Mouse (Mus musculus): ENCODE measurements at regions not wholly inside any gene's neighbourhood (a gene's known extent, or its start where the extent isn't known, plus 50 kb on each side); places are given as distances from the start of the nearest gene placed in this dataset.

DNA sequence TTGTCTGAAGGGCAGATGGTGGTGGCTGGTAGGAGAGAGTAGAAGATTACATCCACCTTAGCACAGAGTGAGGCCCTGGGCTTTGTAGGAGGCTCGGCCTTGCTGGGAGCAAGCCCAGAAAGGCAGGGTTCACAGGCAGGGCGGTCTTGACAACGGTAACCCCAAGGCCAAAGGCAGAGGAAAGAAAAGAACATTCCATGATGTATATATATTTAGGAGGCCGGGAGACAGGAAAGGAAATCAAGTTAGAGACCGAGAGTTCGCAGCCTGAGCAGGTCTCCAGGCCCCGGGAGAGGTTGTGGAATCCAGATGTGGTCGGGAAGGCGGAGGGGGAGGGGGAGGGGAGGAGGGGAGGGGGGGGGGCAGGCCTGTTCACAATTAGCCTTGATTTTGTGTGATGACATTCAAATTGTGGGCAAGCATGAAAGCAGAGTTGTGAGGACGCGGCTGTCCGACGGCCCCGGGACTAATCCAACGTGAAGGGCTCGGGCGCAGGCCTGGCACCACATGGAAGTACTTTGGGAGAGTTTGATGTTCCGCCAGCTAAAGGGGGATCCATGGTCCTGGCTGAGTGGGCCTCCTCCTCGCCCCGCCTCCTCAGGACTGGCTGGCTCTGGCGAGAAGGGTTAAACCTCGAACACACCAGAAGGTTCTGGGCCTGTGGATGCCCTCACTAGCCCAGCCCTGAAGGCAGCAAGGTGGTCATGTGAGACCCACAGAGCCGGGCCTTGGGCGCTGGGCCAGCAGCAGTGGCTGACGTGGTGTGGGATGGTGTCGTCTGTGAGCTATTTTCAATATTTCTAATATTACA lies 131.8 kb upstream of the Gm26897 start:
- no peak for DNase-seq (ENCODE audit: low spot score)

DNA sequence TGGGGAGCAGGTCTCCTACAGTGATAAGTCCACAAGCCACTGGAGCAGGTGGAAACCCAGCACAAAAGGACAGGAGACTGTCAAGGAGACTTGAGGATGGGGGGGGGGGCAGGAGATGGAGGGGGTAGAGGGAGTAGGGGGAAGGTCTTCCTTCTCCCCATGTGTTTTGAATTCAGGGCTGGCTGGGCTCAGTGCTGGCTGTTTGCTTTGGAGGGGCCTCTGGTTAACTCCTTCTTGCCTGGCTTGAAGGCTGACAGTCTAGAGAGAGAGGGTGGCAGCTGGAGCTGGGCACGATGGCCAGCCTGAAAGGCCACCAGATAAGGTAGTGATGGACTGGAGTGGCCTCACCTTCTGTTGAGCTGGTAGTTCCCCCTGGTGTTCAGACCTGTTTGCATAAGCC lies 120.0 kb upstream of the Gm26897 start:
- no peak for DNase-seq (ENCODE audit: low spot score)

DNA sequence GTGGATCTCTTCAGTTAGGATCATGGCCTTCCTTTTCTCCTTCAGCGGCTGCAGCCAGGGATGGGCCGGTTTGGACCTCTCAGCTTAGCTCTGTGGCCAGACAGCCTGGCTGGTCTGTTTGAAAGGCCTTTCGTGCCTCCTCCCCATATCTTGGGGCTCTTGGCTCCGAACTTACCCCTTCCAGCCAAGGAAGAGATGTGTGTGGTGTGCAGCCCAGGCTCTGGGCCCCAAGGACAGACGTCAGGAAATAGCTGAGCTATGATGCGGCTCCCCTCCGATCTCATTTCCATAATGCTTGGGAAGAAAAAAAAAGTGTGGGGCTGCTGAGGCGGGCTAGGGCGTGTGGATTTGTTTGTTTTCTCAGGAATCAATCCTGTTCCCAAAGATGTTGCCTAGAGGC lies 113.8 kb upstream of the Gm26897 start:
- DNase-seq (ENCODE audit: low spot score) = no peak

DNA sequence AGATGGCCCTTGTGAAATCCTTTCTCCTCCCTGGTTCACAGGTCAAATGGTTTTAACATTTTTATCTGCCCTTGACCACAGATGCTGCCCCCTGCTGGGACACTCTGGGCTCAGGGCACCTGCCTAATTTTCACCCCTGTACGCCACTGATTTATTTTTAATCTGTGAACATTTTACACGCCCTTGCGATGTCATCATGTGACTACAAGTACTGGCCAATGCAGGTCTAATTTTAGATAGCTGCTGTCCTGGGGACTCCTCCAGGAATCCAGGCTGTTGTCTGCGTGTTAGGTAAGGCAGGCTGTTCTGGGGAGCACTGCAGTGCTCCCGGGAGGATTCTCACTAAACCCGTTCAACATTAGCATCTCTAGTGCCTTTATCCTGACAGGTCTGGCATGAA lies 113.1 kb upstream of the Gm26897 start:
- DNase-seq (ENCODE audit: low spot score) = no peak

DNA sequence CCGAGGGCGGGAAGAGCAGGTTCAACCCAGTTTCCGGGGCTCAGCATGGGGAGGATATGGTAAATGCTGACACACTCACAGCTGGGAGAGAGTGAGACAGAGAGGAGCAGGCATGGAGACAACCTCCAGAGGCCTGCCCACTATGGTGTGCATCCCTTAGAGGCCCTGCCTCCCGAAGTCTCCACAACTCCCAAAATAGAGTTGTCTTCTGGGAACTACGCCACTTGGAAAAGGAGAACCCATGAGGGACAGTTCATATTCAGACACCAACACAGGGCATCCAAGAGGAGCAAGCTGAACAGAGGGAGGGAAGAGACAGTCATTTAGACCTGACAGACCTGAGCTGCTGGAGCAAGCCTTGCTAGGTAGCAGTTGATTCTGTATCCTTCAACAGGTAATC lies 111.2 kb upstream of the Gm26897 start:
- no peak for DNase-seq (ENCODE audit: low spot score)

DNA sequence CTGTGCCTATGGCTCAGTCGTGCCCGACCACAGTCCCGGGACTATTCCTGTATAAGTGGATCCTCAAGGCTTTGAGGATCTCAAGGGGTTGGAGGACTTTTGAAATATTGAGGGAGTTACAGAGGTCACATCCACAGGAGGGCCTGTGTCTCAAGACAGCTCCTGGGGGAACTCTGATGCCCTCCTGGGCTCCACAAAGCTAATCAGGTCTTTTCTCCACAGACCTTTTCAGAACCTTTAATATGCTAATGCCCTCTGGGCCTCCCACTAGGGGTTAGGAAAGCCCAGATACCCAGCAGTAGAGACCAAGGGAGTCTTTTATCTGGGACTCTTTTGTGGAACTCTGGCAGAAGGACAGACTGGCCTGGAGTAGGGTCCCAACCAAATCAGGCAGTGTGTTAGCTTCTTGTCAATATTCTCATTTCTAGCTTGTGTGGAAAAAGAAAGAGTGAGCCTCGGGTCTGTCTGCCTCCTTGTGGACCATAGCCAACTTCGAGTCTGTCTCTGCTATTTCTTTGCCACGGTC lies 107.4 kb upstream of the Gm26897 start:
- no peak for DNase-seq (ENCODE audit: low spot score)

DNA sequence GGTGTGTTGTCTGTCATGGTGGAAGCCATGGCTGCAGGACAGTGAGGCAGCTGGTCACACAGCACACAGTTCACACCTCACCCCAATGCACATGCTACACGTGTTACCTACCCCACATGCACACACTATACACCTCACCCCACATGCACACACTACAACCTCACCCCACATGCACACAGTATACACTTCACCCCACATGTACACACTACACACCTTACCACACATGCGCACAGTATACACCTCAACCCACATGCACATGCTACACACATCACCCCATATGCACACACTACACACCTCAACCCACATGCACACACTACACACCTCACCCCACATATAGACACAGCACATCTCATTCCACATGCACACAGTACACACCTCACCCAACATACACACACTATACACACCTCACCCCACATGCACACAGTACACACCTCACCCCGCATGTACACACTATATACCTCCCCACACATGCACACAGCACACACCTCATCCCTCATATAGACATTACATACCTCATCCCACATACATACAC lies 103.3 kb upstream of the Gm26897 start:
- DNase-seq (ENCODE audit: low spot score) = no peak

DNA sequence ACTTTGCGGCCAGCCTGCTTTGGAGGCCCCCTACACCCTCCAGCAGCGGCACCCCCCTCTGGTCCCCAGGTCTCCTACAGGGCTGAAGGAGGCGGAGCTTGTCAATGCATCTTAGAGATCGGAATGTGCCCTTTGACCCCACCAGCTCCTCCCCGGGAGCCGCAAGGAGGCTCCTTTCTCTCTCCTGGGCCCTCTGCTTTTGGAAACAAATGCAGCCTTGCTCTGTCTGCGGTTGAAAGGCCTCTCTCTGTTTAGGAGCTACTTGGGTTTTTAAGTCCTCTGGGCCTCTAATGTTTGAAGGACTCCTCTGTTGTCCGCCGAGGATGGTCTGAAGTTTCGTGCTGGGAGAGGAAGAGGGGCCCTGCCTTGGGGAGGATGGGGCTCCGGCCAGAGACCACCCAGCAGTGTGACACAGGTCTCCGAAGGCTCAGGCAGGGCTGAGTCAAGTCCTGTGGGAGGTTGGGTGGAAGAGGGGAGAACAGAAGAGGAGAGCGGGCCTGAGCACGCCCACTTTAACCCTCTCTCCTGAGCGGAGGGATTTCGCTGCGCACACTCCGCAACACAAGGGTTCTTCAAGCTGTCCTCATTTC lies 102.1 kb upstream of the Gm26897 start:
- DNase-seq (ENCODE audit: low spot score) = no peak

DNA sequence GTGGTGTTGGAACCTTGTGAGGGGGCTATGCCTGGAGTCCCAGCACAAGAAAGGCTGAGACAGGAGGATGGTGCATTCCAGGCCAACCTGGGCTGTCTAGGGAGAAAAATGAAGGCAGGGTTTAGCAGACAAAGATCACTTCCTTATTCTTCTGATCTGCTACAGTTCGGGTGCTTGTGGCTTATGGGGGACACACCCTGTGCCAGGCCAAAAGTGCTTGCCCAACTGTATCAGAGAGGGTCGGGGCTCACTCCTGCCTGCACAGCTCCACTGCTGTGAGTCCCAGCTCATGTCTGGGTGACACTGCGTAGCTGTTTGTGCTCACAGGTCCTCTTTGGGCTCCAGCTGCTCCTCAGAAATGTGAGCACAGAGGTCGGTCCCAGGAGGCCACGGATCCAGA lies 98.6 kb upstream of the Gm26897 start:
- DNase-seq (ENCODE audit: low spot score) = no peak

DNA sequence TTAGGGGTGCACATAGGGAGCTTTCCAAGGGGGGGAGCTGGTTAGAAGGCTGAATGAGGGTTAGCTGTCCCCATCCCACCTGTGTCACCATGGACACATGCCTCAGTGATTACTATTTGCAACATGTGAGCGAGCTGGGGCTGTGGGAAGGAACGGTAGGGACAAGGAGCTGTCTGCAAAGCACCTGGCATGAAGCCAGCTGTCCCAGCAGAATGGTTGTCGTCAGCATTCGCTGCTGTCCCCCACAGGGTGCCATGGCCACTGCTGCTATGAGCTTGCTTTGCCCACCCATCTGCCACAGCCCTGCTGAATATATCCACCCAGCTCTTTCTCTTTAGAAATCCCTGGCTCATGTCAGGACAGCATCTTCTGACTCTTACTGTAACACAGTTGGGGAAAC lies 96.8 kb upstream of the Gm26897 start:
- DNase-seq (ENCODE audit: low spot score) = no peak

DNA sequence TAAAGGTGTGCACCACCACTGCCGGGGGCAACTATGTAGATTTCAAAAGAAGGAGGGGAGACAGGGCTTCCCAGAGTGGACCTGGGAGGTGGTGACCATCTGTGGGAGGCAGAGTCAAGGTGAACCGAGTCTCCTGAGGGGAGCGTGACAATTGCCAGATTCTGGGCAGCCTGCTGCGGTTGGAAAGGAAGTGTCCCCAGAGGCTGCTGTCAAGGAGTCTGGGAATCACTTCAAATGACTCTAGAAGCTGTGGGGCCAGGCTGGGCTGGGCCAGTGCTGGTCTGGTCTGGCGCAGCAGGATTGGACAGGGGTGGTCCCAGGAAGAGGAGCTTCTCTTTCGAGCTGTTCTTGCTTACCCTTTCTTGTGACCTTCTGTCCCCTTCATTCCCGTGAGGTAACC lies 95.4 kb upstream of the Gm26897 start:
- no peak for DNase-seq (ENCODE audit: low spot score)

DNA sequence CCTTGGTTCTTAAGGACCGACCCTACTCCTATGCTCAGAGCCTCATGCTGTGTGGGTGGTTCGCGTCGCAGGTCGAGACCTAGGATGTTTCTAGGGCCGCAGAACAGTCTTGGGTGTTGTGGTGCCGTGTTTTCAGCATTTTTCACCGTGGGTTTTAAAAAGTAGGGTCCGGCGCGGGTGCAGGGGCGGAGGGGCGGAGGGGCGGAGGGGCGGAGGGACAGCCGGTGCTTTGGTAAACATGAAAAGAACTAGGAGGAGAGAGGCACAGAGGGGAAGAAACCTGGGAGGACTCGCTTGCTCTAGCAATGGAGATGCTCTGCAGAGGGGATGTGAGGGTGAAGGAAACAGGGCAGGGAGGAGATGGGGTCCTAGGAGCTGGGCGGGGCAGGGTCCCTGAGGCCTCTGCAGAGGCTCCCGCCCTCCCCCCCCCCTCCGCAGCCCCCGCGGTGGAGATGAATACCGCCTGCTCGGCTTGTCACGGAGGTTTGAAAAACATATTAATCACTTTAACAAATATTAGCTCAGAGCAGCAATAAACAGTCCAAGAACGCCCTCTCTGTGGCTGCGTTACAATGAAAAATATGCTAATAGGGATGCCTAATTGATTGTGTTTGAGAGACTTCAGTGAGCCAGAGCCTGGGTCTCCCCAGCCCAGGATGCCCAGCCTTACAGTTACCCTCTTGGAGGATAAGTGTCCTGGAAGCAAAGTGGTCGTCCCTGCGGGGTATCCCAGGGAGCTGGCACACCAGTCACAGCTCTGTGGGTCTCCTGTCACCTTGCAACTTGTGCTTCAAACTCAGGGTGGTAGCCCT lies 94.0 kb upstream of the Gm26897 start:
- no peak for DNase-seq (ENCODE audit: low spot score)

DNA sequence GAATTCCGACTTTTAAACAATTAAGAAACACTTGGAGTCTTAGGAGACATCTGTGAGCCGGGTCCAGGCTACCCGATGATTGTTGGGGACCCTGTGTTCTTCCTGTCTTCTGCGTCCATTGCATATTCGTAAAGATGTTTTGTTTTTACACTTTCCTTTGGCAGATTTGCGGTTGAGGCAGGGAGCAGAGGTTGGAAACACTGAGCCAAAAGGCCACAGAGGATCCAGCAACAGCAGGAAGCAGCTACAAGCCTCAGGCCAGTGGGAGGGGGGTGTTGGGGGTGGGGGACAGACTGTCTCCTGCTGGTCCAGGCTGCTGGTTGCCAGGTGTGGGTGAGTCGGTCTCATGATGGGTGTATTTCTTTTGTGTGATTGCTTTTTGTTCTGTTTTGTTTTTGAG lies 92.7 kb upstream of the Gm26897 start:
- no peak for DNase-seq (ENCODE audit: low spot score)

DNA sequence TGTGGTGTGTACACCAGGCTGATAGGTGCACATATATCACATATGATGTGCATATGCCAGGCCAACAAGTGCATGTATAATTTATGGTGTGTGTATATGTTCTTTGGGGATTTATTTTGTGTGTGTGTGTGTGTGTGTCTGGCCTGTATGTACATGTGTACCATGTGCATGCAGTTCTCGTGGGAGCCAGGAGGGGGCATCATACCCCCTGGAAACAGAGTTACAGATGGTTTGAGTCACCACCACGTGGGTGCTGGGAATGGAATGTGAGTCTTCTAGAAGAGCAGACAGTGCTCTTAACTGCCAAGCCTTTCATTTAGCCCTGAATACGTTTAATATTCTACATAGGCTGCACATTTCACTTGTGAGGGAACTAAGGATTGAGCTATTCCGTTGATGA lies 92.0 kb upstream of the Gm26897 start:
- DNase-seq (ENCODE audit: low spot score) = no peak

DNA sequence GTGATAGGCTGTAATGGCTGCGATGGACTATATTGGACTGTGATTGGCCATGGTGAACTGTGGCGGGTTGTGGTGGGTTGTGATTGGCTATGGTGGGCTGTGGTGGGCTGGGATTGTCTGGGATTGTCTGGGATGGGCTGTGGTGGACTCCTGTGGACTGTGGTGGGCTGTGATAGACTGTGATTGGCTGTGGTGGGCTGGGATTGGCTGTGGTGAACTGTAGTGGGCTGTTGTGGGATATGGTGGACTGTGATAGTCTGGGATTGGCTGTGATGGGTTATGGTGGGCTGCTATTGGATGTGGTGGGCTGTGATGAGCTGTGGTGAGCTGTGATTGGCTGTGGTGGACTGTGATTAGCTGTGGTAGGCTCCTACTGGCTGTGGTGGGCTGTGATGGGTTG lies 89.6 kb upstream of the Gm26897 start:
- DNase-seq (ENCODE audit: low spot score) = no peak

DNA sequence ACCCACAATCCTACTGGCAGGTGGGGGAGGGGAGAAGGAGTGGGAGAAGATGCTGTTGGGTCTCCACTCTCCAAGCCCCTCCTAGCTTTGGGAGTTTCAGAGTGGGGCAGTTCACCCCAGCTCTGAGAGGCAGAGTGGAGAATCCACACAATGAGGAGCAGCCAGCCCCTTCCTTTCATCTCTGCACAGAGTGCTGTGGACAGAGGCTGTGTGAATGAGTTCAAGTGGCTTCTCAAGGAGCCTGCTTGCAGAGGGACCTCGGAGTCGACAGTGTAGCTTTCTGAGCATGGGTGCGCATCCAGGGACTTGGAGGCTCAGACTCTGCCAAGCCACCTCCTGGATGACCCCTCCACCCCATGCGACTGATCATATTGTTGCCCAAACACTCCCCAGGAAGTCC lies 88.9 kb upstream of the Gm26897 start:
- DNase-seq (ENCODE audit: low spot score) = no peak

DNA sequence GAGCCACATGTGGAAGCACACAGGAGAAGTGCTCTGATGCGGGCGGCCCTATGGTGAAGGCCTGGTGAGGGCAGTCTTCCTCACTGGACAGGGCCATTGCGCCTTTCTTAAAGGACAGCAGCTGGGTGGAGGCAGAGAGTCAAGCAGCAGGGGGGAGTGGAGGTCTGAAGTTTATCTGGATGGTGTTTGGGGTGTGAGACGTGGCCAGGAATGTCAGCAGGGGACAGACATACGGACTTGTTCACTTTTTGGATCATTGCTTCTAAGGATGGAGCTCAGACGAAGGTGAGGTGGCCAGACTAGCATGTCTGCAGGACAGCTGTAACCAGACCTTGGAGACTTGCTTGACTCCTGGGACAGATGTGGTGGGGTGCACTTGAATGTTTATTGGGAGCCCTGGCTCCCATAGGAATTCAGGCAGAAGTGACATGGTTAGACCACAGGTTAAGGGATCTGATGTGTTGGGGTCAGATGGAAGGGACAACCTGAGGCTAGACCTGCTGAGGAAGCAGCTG lies 86.0 kb upstream of the Gm26897 start:
- DNase-seq (ENCODE audit: low spot score) = no peak

DNA sequence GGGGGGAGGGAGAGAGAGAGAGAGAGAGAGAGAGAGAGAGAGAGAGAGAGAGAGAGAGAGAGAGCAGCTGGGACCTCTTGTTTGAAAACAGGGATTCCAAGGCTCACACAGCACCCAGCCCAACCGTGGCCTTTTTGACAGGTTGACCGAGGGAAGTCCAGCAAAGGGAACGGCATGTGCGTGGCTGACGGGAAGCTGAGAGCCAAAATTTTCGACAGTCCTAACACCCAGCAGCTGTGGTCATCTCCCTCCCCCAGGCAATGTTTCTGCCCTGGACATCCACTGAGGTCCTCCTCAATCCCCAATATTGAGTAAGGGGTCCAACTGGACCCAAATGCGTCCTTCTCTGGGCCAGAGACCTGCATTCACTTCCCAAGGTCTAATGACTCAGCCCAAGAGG lies 85.2 kb upstream of the Gm26897 start:
- no peak for DNase-seq (ENCODE audit: low spot score)

DNA sequence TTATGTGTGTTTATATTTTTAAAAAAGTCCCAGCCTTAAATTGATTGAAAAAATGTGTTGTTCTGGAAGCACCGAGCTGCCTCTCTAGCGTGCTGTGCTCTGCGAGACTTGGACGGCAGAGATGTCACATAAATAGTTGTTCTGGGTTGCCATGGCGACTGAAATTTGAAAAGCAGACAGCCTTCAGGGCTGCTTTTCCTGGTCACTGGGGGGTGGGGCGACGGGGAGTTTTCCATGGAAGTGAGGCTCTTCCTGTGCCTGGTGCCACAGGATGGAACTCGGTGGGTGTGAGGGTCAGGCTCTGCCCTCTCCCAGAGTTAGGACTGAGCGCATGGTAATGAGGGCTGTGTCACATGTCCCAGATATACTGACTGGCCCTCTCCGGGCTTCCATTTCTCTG lies 84.7 kb upstream of the Gm26897 start:
- DNase-seq (ENCODE audit: low spot score) = peak; percentile 68

DNA sequence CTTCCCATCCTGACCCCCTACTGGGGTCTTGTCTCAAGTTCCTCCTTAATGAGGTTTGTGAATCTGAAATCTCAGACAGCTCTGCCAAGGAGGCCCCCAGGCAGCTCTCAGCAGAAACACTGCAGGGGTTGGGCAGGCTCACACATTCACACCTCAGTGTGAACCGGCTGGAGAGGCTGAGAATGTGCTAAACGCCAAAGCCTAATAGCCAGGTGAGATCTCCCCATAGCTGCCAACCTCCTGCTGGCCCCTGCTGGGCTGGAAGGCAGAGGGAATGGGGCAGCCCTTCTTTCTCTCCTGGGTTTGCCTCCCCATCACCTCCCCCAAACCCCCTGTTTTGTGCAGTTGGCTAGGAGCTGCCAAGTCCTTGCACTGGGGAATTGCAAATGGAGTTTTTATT lies 81.3 kb upstream of the Gm26897 start:
- DNase-seq (ENCODE audit: low spot score) = no peak

DNA sequence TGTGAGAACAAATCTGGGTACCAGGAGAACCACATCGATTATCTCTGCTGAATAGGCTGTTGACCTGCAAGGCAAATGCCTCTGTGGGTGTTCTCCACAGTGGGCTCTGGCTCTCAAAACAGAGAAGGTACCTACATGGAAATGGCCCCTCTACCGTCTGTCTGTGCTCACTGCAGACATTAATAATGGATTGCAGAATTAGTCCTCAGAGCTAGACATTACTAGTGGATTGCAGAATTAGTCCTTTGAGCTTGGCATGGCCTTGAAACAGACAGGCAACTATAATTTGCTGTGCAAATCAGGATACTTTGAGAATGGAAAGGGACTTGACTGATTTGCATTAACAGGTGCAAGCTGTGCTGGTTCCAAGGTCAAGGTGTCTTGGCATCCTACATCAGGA lies 77.3 kb upstream of the Gm26897 start:
- no peak for DNase-seq (ENCODE audit: low spot score)

DNA sequence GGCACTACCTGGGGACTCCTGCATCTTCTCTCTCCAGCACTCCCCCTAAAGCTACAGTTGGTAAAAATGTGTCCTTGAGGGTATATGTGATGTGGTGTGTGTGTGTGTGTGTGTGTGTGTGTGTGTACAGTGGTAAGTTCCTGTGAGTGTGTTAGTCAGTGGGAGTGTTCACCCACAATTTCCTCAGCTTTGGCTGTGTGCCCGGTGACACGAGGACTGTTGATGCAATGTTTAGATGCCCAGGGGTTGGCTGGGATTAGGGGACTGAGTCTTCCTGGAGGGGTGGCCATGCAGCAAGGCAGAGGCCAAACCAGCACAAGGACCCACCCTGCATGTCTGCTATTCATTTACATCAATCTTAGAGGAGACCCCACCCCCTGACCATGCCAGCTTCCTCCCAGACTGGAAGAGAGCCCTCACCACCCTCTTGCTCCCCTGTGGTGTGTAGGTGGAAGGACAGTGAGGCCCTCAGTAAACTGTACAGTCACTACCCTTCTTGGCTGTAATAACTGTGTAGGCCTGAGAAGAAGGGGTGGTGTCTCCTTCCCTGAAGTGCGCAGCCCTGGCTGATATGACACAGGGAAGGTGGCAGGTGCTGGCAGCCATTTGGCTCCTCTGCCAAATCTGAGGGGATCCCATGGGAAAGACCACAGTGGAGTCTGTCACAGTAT lies 75.8 kb upstream of the Gm26897 start:
- DNase-seq (ENCODE audit: low spot score) = no peak

Data from layer of hippocampus, adult 9-10 months (tissue).